Mouse (Mus musculus): ENCODE data around the gene Ap5b1. TPM values are rescaled to one million over a fixed set of nuclear protein-coding genes. Genes with fewer than 3 reads are reported as not detected.

The Ap5b1 gene
- 10.9 and 11.5 TPM in 2 replicates for polyA plus RNA-seq (2015; fragmentation: Nextera tagmentation; extraction: Ambion mirVana)

GRCm38 (mm10) chr19:5567534-5568469 lies at the start of gene Ap5b1:
Ap5b1 (plus strand) TSS chr19:5568025.
- no peaks in the 10 kb centered on the region for H3K9me3 ChIP-seq (ENCODE audit: low read length)
- peaks cover 3% of the 10 kb centered on the region; the same call in 1 of the 2 replicates for H3K27me3 ChIP-seq (ENCODE audit: insufficient read depth, low read length)
- peaks cover 30% of the 10 kb centered on the region for H3K4me1 ChIP-seq (ENCODE audit: insufficient read depth, low read length)
- H3K4me3 ChIP-seq (ENCODE audit: low read length), result peak within 1 kb of the TSS; percentile 74
- peak within 1 kb of the TSS; percentile 95 for H3K27ac ChIP-seq (ENCODE audit: low read length)
- H3K9ac ChIP-seq (replicated peaks; ENCODE audit: low read length), result peak within 1 kb of the TSS; percentile 74
- H3K36me3 ChIP-seq (ENCODE audit: insufficient read depth, low read length), result peaks cover 29% of the 10 kb centered on the region
- peak within 1 kb of the TSS; percentile 97 for H3K4me2 ChIP-seq (replicated peaks; ENCODE audit: low read depth, low read length)
- ATAC-seq (ENCODE audit: low FRiP score, low TSS enrichment), result peak; percentile 86
- WGBS, result 0% methylated on average over 90 of the region's 102 CpGs

GRCm38 (mm10) chr19:5518721-5519120 lies 49.1 kb upstream of the Ap5b1 start:
- Histone ChIP-seq H3K27me3 (ENCODE audit: insufficient read depth, low read length) (no peaks in the 10 kb centered on the region), H3K27ac (ENCODE audit: low read length) (no peak overlapping the region), H3K4me3 (ENCODE audit: low read length) (no peak overlapping the region), H3K36me3 (ENCODE audit: insufficient read depth, low read length) (no peaks in the 10 kb centered on the region), H3K9me3 (ENCODE audit: low read length) (no peaks in the 10 kb centered on the region), H3K9ac (replicated peaks; ENCODE audit: low read length) (no peak overlapping the region), H3K4me1 (ENCODE audit: insufficient read depth, low read length) (no peaks in the 10 kb centered on the region), H3K4me2 (replicated peaks; ENCODE audit: low read depth, low read length) (no peak overlapping the region)
- no peak for ATAC-seq (ENCODE audit: low FRiP score, low TSS enrichment)
- WGBS, result 83% methylated on average over 3 of the region's 3 CpGs

- no peak overlapping the region for H3K9ac ChIP-seq (replicated peaks; ENCODE audit: low read length)
- H3K4me3 ChIP-seq (ENCODE audit: low read length), result no peak overlapping the region
- H3K36me3 ChIP-seq (ENCODE audit: insufficient read depth, low read length), result no peaks in the 10 kb centered on the region
- H3K9me3 ChIP-seq (ENCODE audit: low read length), result no peaks in the 10 kb centered on the region
- no peaks in the 10 kb centered on the region for H3K27me3 ChIP-seq (ENCODE audit: insufficient read depth, low read length)
- H3K4me2 ChIP-seq (replicated peaks; ENCODE audit: low read depth, low read length), result no peak overlapping the region
- ATAC-seq (ENCODE audit: low FRiP score, low TSS enrichment), result no peak
- 49% methylated on average over 5 of the region's 5 CpGs for WGBS
- peaks cover 10% of the 10 kb centered on the region for H3K4me1 ChIP-seq (ENCODE audit: insufficient read depth, low read length)
- no peak overlapping the region for H3K27ac ChIP-seq (ENCODE audit: low read length)
Observed at GRCm38 (mm10) chr19:5525204-5525603, 42.6 kb upstream of the Ap5b1 start.

- peak; percentile 99 for ATAC-seq (ENCODE audit: low FRiP score, low TSS enrichment)
- Histone ChIP-seq H3K9ac (replicated peaks; ENCODE audit: low read length) (peak overlapping the region; percentile 52), H3K27me3 (ENCODE audit: insufficient read depth, low read length) (no peaks in the 10 kb centered on the region), H3K9me3 (ENCODE audit: low read length) (no peaks in the 10 kb centered on the region), H3K27ac (ENCODE audit: low read length) (peak overlapping the region; percentile 92), H3K36me3 (ENCODE audit: insufficient read depth, low read length) (no peaks in the 10 kb centered on the region), H3K4me1 (ENCODE audit: insufficient read depth, low read length) (peaks cover 18% of the 10 kb centered on the region), H3K4me2 (replicated peaks; ENCODE audit: low read depth, low read length) (peak overlapping the region; percentile 52), H3K4me3 (ENCODE audit: low read length) (peak overlapping the region; percentile 21)
- WGBS, result 11% methylated on average over 20 of the region's 20 CpGs
Observed at GRCm38 (mm10) chr19:5529325-5530137, 38.3 kb upstream of the Ap5b1 start.

- no peak overlapping the region; the same call in 1 of the 2 replicates for H3K9ac ChIP-seq (replicated peaks; ENCODE audit: low read length)
- H3K4me1 ChIP-seq (ENCODE audit: insufficient read depth, low read length), result peaks cover 18% of the 10 kb centered on the region
- no peaks in the 10 kb centered on the region for H3K9me3 ChIP-seq (ENCODE audit: low read length)
- H3K4me2 ChIP-seq (replicated peaks; ENCODE audit: low read depth, low read length), result peak overlapping the region; percentile 52
- peak overlapping the region; percentile 92 for H3K27ac ChIP-seq (ENCODE audit: low read length)
- no peak overlapping the region for H3K4me3 ChIP-seq (ENCODE audit: low read length)
- no peaks in the 10 kb centered on the region for H3K27me3 ChIP-seq (ENCODE audit: insufficient read depth, low read length)
- 0 out of 2 replicates have a peak, but pooled peaks have one; percentile 10 for ATAC-seq (ENCODE audit: low FRiP score, low TSS enrichment)
- H3K36me3 ChIP-seq (ENCODE audit: insufficient read depth, low read length), result no peaks in the 10 kb centered on the region
- 54% methylated on average over 7 of the region's 7 CpGs for WGBS
Observed at GRCm38 (mm10) chr19:5530138-5530524, 37.7 kb upstream of the Ap5b1 start.

- H3K4me1 ChIP-seq (ENCODE audit: insufficient read depth, low read length), result peaks cover 18% of the 10 kb centered on the region
- 72% methylated on average over 8 of the region's 8 CpGs for WGBS
- no peak overlapping the region for H3K4me3 ChIP-seq (ENCODE audit: low read length)
- no peaks in the 10 kb centered on the region for H3K27me3 ChIP-seq (ENCODE audit: insufficient read depth, low read length)
- no peak overlapping the region for H3K4me2 ChIP-seq (replicated peaks; ENCODE audit: low read depth, low read length)
- no peak overlapping the region for H3K27ac ChIP-seq (ENCODE audit: low read length)
- H3K9ac ChIP-seq (replicated peaks; ENCODE audit: low read length), result no peak overlapping the region
- H3K36me3 ChIP-seq (ENCODE audit: insufficient read depth, low read length), result no peaks in the 10 kb centered on the region
- ATAC-seq (ENCODE audit: low FRiP score, low TSS enrichment), result no peak
- H3K9me3 ChIP-seq (ENCODE audit: low read length), result no peaks in the 10 kb centered on the region
Observed at GRCm38 (mm10) chr19:5532520-5532919, 35.3 kb upstream of the Ap5b1 start.

GRCm38 (mm10) chr19:5538786-5539185 lies 29.0 kb upstream of the Ap5b1 start:
- ATAC-seq (ENCODE audit: low FRiP score, low TSS enrichment), result 0 out of 2 replicates have a peak, but pooled peaks have one; percentile 39
- no peaks in the 10 kb centered on the region for H3K27me3 ChIP-seq (ENCODE audit: insufficient read depth, low read length)
- H3K9ac ChIP-seq (replicated peaks; ENCODE audit: low read length), result no peak overlapping the region
- H3K4me3 ChIP-seq (ENCODE audit: low read length), result no peak overlapping the region
- WGBS, result 44% methylated on average over 8 of the region's 8 CpGs
- H3K4me2 ChIP-seq (replicated peaks; ENCODE audit: low read depth, low read length), result no peak overlapping the region
- H3K9me3 ChIP-seq (ENCODE audit: low read length), result no peaks in the 10 kb centered on the region
- H3K27ac ChIP-seq (ENCODE audit: low read length), result no peak overlapping the region
- H3K36me3 ChIP-seq (ENCODE audit: insufficient read depth, low read length), result no peaks in the 10 kb centered on the region
- H3K4me1 ChIP-seq (ENCODE audit: insufficient read depth, low read length), result peaks cover 10% of the 10 kb centered on the region; the same call in 1 of the 2 replicates

- Histone ChIP-seq H3K4me3 (ENCODE audit: low read length) (no peak overlapping the region), H3K27ac (ENCODE audit: low read length) (no peak overlapping the region), H3K4me1 (ENCODE audit: insufficient read depth, low read length) (peaks cover 13% of the 10 kb centered on the region; the same call in 1 of the 2 replicates), H3K36me3 (ENCODE audit: insufficient read depth, low read length) (no peaks in the 10 kb centered on the region), H3K27me3 (ENCODE audit: insufficient read depth, low read length) (no peaks in the 10 kb centered on the region), H3K4me2 (replicated peaks; ENCODE audit: low read depth, low read length) (no peak overlapping the region), H3K9ac (replicated peaks; ENCODE audit: low read length) (no peak overlapping the region), H3K9me3 (ENCODE audit: low read length) (no peaks in the 10 kb centered on the region)
- 82% methylated on average over 9 of the region's 9 CpGs for WGBS
- ATAC-seq (ENCODE audit: low FRiP score, low TSS enrichment), result no peak
Observed at GRCm38 (mm10) chr19:5543362-5543761, 24.5 kb upstream of the Ap5b1 start.

GRCm38 (mm10) chr19:5544031-5544430 lies 23.8 kb upstream of the Ap5b1 start:
- WGBS, result 55% methylated on average over 11 of the region's 11 CpGs

More at GRCm38 (mm10) chr19:5544031-5544430, 23.8 kb upstream of the Ap5b1 start:
- no peaks in the 10 kb centered on the region for H3K36me3 ChIP-seq (ENCODE audit: insufficient read depth, low read length)
- no peak overlapping the region for H3K4me2 ChIP-seq (replicated peaks; ENCODE audit: low read depth, low read length)
- H3K9me3 ChIP-seq (ENCODE audit: low read length), result no peaks in the 10 kb centered on the region
- H3K4me3 ChIP-seq (ENCODE audit: low read length), result no peak overlapping the region
- H3K4me1 ChIP-seq (ENCODE audit: insufficient read depth, low read length), result peaks cover 12% of the 10 kb centered on the region; the same call in 1 of the 2 replicates
- H3K27ac ChIP-seq (ENCODE audit: low read length), result no peak overlapping the region
- no peak for ATAC-seq (ENCODE audit: low FRiP score, low TSS enrichment)
- no peaks in the 10 kb centered on the region for H3K27me3 ChIP-seq (ENCODE audit: insufficient read depth, low read length)
- H3K9ac ChIP-seq (replicated peaks; ENCODE audit: low read length), result no peak overlapping the region

Data from kidney, embryonic 16.5 days (tissue).